Mouse (Mus musculus): ENCODE measurements around the gene Tcf7l1.

DNA sequence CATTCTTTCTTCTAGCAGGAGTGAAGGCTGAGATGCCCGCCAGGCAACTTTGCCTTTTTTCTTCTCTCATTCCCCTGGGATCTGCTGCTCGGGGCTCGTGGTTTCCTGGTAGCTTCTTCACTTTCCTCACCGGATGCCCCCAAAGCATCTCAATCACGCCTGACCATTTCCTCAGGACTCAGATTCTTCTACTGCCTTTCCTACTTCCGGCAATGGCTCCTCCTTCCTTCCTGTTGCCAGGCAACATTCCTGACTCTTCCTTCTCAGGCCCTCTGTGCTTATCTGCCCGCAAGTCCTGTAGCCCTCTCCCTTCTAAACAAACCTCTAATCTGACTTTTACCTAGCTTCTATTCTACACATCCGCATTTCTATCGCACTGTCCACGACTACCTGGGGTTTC, 98.5 kb downstream of the Tcf7l1 start:
- TF ChIP-seq CTCF (IDR thresholded peaks at IDR 0.05; ENCODE audit: low read depth) = no peak
- no peak for TF ChIP-seq EP300 (IDR thresholded peaks at IDR 0.05; ENCODE audit: low read depth)
